Mouse (Mus musculus) left cerebral cortex, adult 2 months (tissue): ENCODE measurements around the gene Rps17. TPM values are rescaled to one million over a fixed set of nuclear protein-coding genes. Genes with fewer than 3 reads are reported as not detected.

Experiments used
- DNase-seq, 2 experiments: peaks; one replicate each; pipeline ENCODE4 v3.0.0; 2021 to 2022; ENCODE audit warnings: low spot score in 2 of 2, mixed read lengths in 1 of 2; ENCODE audit errors: extremely low spot score in 1 of 2
- H3K27ac ChIP-seq: fragments of 200-600 bp; 2 replicates; pipeline ENCODE4 v1.8.1; 2022
- H3K4me3 ChIP-seq: fragments of 200-600 bp; 2 replicates; pipeline ENCODE4 v1.8.1; 2022
- CTCF ChIP-seq: fragments of 200-600 bp; IDR thresholded peaks from 2 replicates; pipeline ENCODE4 v1.8.1; 2022; ENCODE audit warnings: antibody characterized with exemption, mild to moderate bottlenecking, moderate library complexity
- intact Hi-C: fragments of 180-260 bp; cut with DNase I; formaldehyde crosslinking; loops from one replicate; pipeline ENCODE4 v1.15.1; 2025
- total RNA-seq, 2 experiments: library from RNA; stranded (reverse); gene quantifications; 2 replicates each; pipeline ENCODE4 v1.2.3; 2021

The Rps17 gene
- total RNA-seq, 2 experiments from 2014 or later = 491 to 498 TPM

DNA sequence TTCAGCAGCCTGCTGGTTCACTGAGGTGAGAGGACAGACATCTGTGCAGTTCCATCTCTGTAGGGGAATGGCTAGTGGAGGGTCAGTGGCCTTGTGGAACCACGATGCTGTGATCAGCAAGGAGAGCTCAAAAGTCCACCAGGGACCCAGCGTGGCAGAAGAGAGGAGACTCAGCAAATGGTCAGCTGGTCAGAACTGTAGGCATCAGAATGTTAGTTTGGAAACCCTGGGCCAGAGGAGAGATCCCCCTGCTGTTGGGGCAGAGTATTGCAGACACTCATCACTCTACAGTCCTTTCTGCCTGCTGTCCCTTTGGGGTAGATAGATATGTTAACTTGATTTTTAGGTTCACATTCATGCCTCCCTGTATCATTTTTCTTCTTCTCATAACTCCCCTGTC, 41.4 kb downstream of the Rps17 start:
- Histone ChIP-seq H3K4me3 (no peak overlapping the region), H3K27ac (peak overlapping the region; percentile 24; the same call in 1 of the 2 replicates)
- no peak for DNase-seq
- intact Hi-C loops = loop anchor here (5.0 kb wide), 1 partner anchor 91 kb away; the partner anchor contains the start of gene Pde8a
- peak; percentile 58 for TF ChIP-seq CTCF

DNA sequence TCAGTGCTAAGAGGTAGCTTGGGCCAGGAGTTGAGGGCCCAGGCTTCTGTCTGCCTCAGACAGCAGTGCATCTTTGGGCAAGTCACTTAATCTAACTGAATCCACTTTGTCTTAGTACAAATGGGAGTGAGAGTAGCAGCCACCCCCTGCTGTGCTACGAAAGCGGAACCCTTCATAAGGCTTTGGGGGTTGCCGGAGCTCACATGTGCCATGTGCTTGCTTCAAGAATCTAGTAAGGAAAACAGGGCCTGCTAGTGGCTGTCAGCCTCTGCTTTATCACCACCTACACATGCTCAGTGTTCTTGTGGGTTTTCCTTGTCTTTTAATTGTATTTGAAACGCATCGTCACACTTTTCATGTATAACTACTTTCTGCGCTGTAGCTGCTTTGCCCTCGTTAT, 43.7 kb downstream of the Rps17 start:
- H3K27ac ChIP-seq = no peak overlapping the region; the same call in 1 of the 2 replicates
- no peak for DNase-seq

DNA sequence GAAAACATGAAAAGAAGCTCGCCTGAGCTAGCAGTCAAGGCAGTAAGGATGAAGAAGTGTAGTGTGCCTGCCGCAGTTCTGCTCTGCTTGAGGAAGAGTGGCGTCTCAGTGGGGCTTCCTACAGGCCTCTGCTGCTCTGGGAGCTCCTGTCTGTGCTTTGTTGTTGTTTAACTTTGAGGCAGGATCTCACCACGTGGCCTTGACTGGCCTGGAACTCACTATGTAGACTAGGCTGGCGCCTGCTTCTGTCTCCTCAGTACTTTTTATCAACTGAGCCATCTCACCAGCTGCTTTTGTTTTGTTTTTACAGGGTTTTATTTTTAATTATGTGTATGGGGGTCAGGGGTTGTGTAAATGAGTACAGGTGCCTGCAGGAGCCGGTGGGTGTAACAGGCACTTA, 46.8 kb downstream of the Rps17 start:
- no peak for TF ChIP-seq CTCF
- H3K4me3 ChIP-seq = no peak overlapping the region
- intact Hi-C loops = no loop called here
- no peak overlapping the region for H3K27ac ChIP-seq
- no peak for DNase-seq

More for the DNA sequence above, 43.7 kb downstream of the Rps17 start:
- H3K4me3 ChIP-seq = no peak overlapping the region
- intact Hi-C loops = loop anchor here (5.0 kb wide), 1 partner anchor 89 kb away; the partner anchor contains the start of gene Pde8a
- TF ChIP-seq CTCF = no peak

DNA sequence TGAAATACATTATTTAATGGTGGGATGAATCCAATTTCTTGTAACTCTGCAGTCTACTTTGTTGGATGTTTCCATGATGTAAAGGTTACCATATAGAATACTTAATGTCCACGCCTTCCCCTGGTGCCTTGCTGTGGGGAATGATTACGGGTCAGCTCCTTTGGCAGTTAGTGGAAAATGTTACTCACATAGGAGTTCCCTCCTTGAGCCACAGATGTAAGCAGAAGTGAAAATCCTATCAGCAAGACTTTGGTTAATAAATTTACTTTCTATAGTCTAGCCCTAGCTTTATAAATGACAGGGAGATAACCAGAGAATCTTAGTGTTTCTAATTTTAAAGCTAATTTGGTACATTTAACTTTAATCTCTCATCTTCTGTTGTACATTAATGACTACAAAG, 49.9 kb downstream of the Rps17 start:
- H3K27ac ChIP-seq = no peak overlapping the region
- no peak for DNase-seq
- no peak for TF ChIP-seq CTCF
- intact Hi-C loops = no loop called here
- no peak overlapping the region for H3K4me3 ChIP-seq

Other genes starting within 250 kb of the Rps17 start
- under 1 TPM; 0.11 to 0.23 TPM for gene Slc28a1, start 230.5 kb downstream of the Rps17 start, total RNA-seq
- 1 to 10 TPM; 6.1 to 6.2 TPM for gene Pde8a, start 131.7 kb downstream of the Rps17 start, total RNA-seq
- 100 to 1,000 TPM in 1 of 2 experiments, 10 to 100 TPM in 1; 98.1 to 101 TPM for gene Cpeb1, start 110.2 kb upstream of the Rps17 start, total RNA-seq
- 100 to 1,000 TPM; 159 to 162 TPM for gene Ap3b2, start 148.7 kb upstream of the Rps17 start, total RNA-seq
- gene BC048679, start 153.0 kb upstream of the Rps17 start, total RNA-seq = not detected
- under 1 TPM; 0.25 to 0.26 TPM for gene Fsd2, start 221.7 kb upstream of the Rps17 start, total RNA-seq
- gene Whamm, start 226.0 kb upstream of the Rps17 start, total RNA-seq = 10 to 100 TPM; 18.6 to 19.1 TPM